Mouse (Mus musculus): ENCODE measurements around the gene Actg2. TPM values are rescaled to one million over a fixed set of nuclear protein-coding genes. Genes with fewer than 3 reads are reported as not detected.

The Actg2 gene
- total RNA-seq, 2 experiments from 2014 or later, result 5.0 to 8.2 TPM

- DNase-seq, result no peak
- intact Hi-C loops (cut with DNase I), result no loop called here
Observed at GRCm38 (mm10) chr6:83483776-83484175, 52.3 kb downstream of the Actg2 start.

- no peak for DNase-seq
Observed at GRCm38 (mm10) chr6:83482418-83483085, 53.5 kb downstream of the Actg2 start.

DNA sequence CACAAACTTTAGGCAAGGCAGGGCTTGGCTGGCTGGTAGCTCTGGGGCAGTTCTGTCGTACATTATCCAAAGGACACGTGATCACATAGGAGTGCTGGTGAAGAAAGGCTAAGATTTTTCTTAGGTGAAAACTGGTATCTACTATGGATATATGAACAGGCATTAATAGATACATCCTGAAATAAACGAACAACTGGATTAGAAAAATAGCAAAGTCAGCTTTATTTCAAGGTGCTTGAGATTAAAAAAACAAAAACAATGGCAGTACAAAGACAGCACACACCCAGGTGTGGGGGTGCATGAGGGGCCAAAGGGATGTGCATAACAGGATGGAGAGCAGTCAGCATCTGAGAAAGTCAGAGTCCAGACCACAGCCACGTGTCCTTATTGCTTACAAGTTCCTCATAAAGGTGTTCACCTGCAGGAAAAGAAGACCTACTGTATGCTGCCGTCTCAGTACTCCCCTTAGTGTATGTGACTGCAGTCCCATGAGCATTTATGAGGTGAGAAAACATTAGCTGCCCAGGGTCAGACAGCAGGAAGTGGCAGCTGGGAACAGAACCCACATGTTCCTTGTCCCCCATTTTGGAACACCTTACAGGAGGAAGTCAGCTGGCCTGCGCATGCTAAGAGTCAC is 55.9 kb downstream of the Actg2 start:
- intact Hi-C loops (cut with DNase I), result no loop called here
- no peak for DNase-seq

More at GRCm38 (mm10) chr6:83482418-83483085, 53.5 kb downstream of the Actg2 start:
- intact Hi-C loops (cut with DNase I), result no loop called here

DNA sequence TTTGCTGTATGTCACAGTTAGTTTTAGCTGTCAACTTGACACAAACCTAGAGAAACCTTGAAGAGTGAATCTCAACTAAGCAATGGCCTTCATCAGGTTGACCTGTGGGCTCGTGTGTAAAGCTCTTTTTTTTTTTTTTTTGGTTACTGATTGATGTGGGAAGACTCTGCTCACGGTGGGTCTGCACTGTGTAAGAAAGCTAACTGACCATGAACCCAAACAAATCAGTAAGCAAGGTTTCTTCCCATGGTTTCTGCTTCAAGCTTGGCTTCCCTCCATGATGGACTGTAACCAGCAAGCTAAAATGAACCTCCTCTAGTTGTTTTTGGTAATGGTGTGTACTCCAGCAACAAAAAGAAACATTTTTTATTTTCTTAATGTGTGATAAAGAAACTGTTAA is 56.9 kb downstream of the Actg2 start:
- intact Hi-C loops (cut with DNase I), result no loop called here
- no peak for DNase-seq

DNA sequence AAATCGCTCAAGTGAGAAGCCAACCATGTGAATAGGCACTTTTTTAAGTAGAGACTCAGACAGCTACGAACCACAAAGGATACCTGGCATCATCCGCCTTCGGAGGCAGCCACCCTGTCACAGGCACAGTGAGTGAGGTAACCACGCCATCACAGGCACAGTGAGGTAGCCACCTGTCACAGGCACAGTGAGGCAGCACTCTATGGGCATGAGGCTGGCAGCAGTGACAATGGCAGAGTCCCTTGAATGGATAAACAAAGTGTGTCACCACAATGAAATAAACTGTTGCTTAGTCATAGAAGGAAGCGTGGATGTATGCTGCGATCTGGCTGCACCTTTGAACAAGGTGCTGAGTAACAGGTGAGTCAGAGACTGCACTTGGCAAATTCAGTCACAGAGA is 57.4 kb downstream of the Actg2 start:
- intact Hi-C loops (cut with DNase I), result no loop called here
- no peak for DNase-seq

DNA sequence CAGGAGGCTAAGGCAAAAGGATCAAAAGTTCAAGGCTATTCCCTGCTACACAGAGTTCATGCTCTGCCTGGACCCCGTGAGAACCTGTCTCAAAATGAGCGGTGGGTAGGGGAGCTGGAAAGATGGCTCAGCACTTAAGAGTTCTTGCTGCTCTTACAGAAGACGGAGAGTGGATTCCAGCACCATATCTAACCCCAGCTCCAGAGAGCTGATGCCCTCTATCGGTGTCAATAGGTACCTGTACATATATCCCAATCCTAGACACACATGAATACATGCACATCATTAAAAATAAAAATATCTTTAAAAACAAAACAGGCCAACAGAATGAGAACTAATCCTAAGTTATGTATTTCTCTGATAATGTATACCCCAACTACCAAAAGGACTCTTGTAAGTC is 57.8 kb downstream of the Actg2 start:
- no peak for DNase-seq
- intact Hi-C loops (cut with DNase I), result no loop called here

- intact Hi-C loops (cut with DNase I), result no loop called here
- no peak for DNase-seq
Observed at GRCm38 (mm10) chr6:83475431-83475830, 60.6 kb downstream of the Actg2 start.

- DNase-seq, result peak; percentile 76 to 80
- intact Hi-C loops (cut with DNase I), result no loop called here
Observed at GRCm38 (mm10) chr6:83473240-83473639, 62.8 kb downstream of the Actg2 start.

GRCm38 (mm10) chr6:83471739-83472138 is 64.3 kb downstream of the Actg2 start:
- intact Hi-C loops (cut with DNase I), result no loop called here
- no peak for DNase-seq

- DNase-seq, result no peak
Observed at GRCm38 (mm10) chr6:83464011-83464410, 72.1 kb downstream of the Actg2 start.

More at GRCm38 (mm10) chr6:83464011-83464410, 72.1 kb downstream of the Actg2 start:
- intact Hi-C loops (cut with DNase I), result no loop called here

Other genes with a start within 250 kb of the Actg2 start
- 1 to 10 TPM; 5.0 to 5.4 TPM for gene Mthfd2, start 210.4 kb downstream of the Actg2 start, total RNA-seq (2021)
- gene Mob1a, start 210.2 kb downstream of the Actg2 start, total RNA-seq (2021), result 10 to 100 TPM; 30.5 to 35.1 TPM
- 100 to 1,000 TPM; 235 to 249 TPM for gene Bola3, start 187.1 kb downstream of the Actg2 start, total RNA-seq (2021)
- 10 to 100 TPM; 49.0 to 54.3 TPM for gene Tet3, start 77.2 kb downstream of the Actg2 start, total RNA-seq (2021)
- gene Dguok, start 29.3 kb downstream of the Actg2 start, total RNA-seq (2021), result 10 to 100 TPM; 24.0 to 31.1 TPM
- gene Stambp, start 36.5 kb upstream of the Actg2 start, total RNA-seq (2021), result 10 to 100 TPM; 15.0 to 17.1 TPM
- gene Clec4f, start 119.9 kb upstream of the Actg2 start, total RNA-seq (2021), result not detected
- under 1 TPM; 0.67 to 0.84 TPM for gene Cd207, start 141.6 kb upstream of the Actg2 start, total RNA-seq (2021)
- not detected for gene Vax2, start 175.0 kb upstream of the Actg2 start, total RNA-seq (2021)
- gene Atp6v1b1, start 206.7 kb upstream of the Actg2 start, total RNA-seq (2021), result not detected
- not detected for gene Ankrd53, start 226.4 kb upstream of the Actg2 start, total RNA-seq (2021)
- gene Tex261, start 239.5 kb upstream of the Actg2 start, total RNA-seq (2021), result 10 to 100 TPM; 68.8 to 83.4 TPM

All from heart, postnatal 10 days (tissue).